Mouse (Mus musculus): ENCODE measurements around the gene Qdpr. TPM values are rescaled to one million over a fixed set of nuclear protein-coding genes. Genes with fewer than 3 reads are reported as not detected.

Qdpr gene
- polyA plus RNA-seq (2014; fragmentation: Illumina TruSeq; extraction: RNeasy Lipid Tissue Mini Kit (QIAGEN cat#74804); ENCODE audit: low read depth, low replicate concordance) = 365 TPM

DNA sequence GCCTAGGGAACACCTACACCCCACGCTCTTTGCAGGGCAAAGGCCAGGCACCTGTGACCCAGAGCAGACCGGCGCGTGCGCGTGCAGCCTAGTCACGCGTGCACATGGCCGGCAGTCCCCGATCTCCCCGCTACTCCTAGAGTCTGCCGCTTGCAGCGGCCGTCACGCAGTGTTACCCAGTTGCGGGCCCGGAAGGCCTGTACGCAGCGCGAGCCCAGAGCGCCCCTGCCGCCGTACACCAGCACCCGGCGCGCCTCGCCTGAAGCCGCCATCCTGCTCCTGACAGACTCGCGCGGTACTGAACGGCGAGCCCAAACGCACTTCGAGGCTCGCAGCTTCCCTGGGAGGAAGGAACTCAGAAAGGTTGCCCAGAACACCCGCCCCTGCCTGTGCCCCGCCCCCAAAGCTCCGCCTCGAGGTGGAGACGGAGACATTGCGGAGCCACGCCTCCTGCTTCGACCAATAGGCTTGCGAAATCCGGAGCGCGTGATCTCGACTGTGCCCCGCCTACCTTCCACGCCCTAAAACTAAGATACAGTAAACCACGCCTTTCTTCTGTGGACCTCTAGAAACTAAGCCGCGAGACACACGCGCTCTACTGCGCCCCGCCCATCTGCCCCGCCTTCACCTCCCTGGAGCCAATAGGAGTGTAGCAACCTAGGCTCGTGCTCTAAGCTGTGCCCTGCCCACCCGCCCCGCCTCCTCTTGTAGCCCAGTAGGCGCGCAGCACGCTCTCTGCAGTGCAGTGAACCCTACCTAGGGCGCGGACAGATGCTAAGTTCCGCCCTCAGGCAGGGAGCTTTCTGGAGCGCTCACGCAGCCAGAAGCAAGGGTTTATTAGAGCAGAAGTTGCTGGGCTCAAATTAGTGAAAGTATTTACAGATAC lies at the start of gene Qdpr:
TSS of gene Qdpr (minus strand) at position 406 of the 886 bp plus-strand sequence.

DNA sequence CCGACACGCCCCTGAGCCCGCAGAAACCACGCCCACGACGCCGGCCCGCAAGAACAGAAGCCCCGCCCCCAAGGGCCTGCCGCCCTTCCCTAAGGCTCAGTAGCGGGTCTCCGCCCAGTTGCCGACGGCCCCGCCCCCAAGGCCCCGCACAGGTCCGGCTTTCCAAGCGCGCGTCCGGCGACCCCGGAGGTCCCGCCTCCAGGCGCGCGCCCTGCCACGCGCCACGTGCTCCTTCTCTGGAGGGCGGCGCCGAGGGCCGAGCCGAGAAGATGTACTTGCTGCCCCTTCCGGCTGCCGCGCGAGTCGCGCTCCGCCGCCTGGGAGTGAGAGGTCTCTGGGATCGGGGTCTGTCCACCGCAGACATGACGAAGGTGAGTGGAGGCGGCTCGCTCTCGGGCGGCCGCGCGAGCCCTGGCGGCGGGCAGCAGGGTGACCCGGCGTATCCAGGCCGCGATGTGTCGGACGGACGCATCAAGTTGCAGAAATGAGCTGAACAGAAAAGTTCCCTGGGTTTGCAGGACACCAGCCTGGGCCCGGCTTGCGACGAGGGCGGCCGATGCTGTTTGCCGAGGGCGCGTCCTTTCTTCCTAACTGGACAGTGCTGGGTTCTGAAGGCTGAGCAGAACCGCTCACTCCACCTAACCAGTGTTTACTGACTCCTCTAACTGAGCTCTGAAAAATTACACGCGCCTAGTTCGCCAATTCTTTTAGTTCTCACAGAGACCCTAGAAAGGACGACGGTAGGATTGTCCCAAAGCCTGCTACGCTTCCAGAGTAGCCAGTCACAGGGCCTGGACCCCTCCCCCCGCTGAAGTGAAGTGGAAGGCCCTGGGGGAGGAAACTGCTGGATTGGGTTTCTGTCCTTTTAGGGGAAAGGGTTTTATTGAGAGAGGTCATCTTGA lies 43.4 kb upstream of the Qdpr start, which contains the start of gene Lap3:
TSS of gene Lap3 (plus strand) at position 184 of the 902 bp plus-strand sequence.

DNA sequence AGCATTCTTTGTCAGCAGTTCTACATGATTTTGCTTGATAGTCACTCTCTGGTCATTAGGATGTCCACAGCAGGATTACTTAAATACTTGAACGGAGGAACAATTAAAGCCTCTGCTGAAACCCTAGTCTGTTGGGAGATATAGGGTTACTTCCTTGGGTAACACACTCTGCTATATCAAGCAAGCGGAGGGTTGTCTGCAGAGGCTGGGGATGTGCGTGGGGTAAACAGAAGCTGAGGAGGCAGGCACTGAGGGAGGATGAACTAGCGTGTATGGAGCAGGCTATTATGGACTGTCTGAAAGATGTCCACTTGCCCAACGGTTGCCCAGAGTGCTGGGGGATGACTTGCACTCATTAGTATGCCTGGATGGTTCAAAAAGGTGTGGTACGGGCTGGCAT lies 3.4 kb upstream of the Qdpr start, which contains the start of gene Clrn2:
TSS of gene Clrn2 (plus strand) at position 301 of the 400 bp plus-strand sequence.

Other genes with a start within 250 kb of the Qdpr start
- not detected for gene Clrn2, start 3.5 kb upstream of the Qdpr start, polyA plus RNA-seq (2014; fragmentation: Illumina TruSeq; extraction: RNeasy Lipid Tissue Mini Kit (QIAGEN cat#74804); ENCODE audit: low read depth, low replicate concordance)
- 308 TPM for gene Lap3, start 43.1 kb upstream of the Qdpr start, polyA plus RNA-seq (2014; fragmentation: Illumina TruSeq; extraction: RNeasy Lipid Tissue Mini Kit (QIAGEN cat#74804); ENCODE audit: low read depth, low replicate concordance)
- 128 TPM for gene Med28, start 70.0 kb upstream of the Qdpr start, polyA plus RNA-seq (2014; fragmentation: Illumina TruSeq; extraction: RNeasy Lipid Tissue Mini Kit (QIAGEN cat#74804); ENCODE audit: low read depth, low replicate concordance)
- 0.24 TPM for gene Fam184b, start 189.4 kb upstream of the Qdpr start, polyA plus RNA-seq (2014; fragmentation: Illumina TruSeq; extraction: RNeasy Lipid Tissue Mini Kit (QIAGEN cat#74804); ENCODE audit: low read depth, low replicate concordance)
- gene Ncapg, start 219.7 kb upstream of the Qdpr start, polyA plus RNA-seq (2014; fragmentation: Illumina TruSeq; extraction: RNeasy Lipid Tissue Mini Kit (QIAGEN cat#74804); ENCODE audit: low read depth, low replicate concordance) = 0.73 TPM